In genomic region chr15:77343527-77344091, GRCm38 (mm10) we compare ENCODE assay signal across 8 mouse cellular contexts. TPM values are rescaled to one million over a fixed set of nuclear protein-coding genes. Genes with fewer than 3 reads are reported as not detected.
DNase-seq lines count a peak whose midpoint lies in the region; ATAC-seq and TF ChIP-seq lines count a peak whose summit lies in the region.

No protein-coding gene starts in this region.

- H3K27ac ChIP-seq in thymus, adult 2 months (ENCODE audit: control insufficient read depth, insufficient read depth, low read length), result no peak overlapping the region
- H3K27ac ChIP-seq in cortical plate, adult 2 months (ENCODE audit: insufficient read depth, low read length), result no peak overlapping the region
- peak overlapping the region; percentile 81 for H3K27ac ChIP-seq in limb, embryonic 14.5 days (replicated peaks; ENCODE audit: low read depth, low read length)
- peak overlapping the region; percentile 55 for H3K27ac ChIP-seq in midbrain, embryonic 14.5 days (replicated peaks; ENCODE audit: low read depth, low read length)
- no peak overlapping the region for H3K27ac ChIP-seq in testis, adult 2 months (ENCODE audit: control insufficient read depth, insufficient read depth, low read depth, low read length)

- H3K4me1 ChIP-seq in thymus, adult 2 months (replicated peaks; ENCODE audit: control insufficient read depth, insufficient read depth, low read length), result no peaks in the 10 kb centered on the region
- no peaks in the 10 kb centered on the region for H3K4me1 ChIP-seq in cortical plate, adult 2 months (ENCODE audit: control insufficient read depth, insufficient read depth, low read length)
- peaks cover 19% of the 10 kb centered on the region for H3K4me1 ChIP-seq in limb, embryonic 14.5 days (ENCODE audit: control insufficient read depth, insufficient read depth, low read length)
- H3K4me1 ChIP-seq in midbrain, embryonic 14.5 days (ENCODE audit: control insufficient read depth, insufficient read depth, low read length), result peaks cover 18% of the 10 kb centered on the region
- peaks cover 10% of the 10 kb centered on the region for H3K4me1 ChIP-seq in testis, adult 2 months (ENCODE audit: control insufficient read depth, insufficient read depth, low read length)

- peak; percentile 42 for DNase-seq in thymus, adult 2 months
- no peak for DNase-seq in thymus, adult 18-20 months
- peak; percentile 71 to 81 for DNase-seq in gastrocnemius, postnatal 4 days (ENCODE audit: low spot score in 2 of 2)
- DNase-seq in induced T-regulatory cell, adult 2 months (ENCODE audit: low read depth), result peak; percentile 36
- DNase-seq in limb, embryonic 14.5 days (ENCODE audit: low spot score), result peak; percentile 76
- peak; percentile 82 for DNase-seq in midbrain, embryonic 14.5 days

- peak; percentile 73 for ATAC-seq in limb, embryonic 14.5 days (ENCODE audit: low FRiP score, low read depth)
- peak; percentile 46; the same call in 1 of the 2 replicates for ATAC-seq in midbrain, embryonic 14.5 days (ENCODE audit: low FRiP score, low TSS enrichment)

- peak overlapping the region; percentile 29 for H3K9ac ChIP-seq in limb, embryonic 14.5 days (ENCODE audit: low read depth, low read length, severe bottlenecking)
- H3K9ac ChIP-seq in midbrain, embryonic 14.5 days (replicated peaks; ENCODE audit: low read length), result peak overlapping the region; percentile 46; the same call in 1 of the 2 replicates

- H3K36me3 ChIP-seq in thymus, adult 2 months (ENCODE audit: control insufficient read depth, insufficient read depth, low read length), result no peaks in the 10 kb centered on the region
- H3K36me3 ChIP-seq in limb, embryonic 14.5 days (ENCODE audit: control insufficient read depth, insufficient read depth, low read length), result no peaks in the 10 kb centered on the region
- no peaks in the 10 kb centered on the region for H3K36me3 ChIP-seq in midbrain, embryonic 14.5 days (ENCODE audit: control insufficient read depth, insufficient read depth, low read length)
- H3K36me3 ChIP-seq in testis, adult 2 months (ENCODE audit: control insufficient read depth, insufficient read depth, low read length), result no peaks in the 10 kb centered on the region

- peak overlapping the region; percentile 31 for H3K4me2 ChIP-seq in limb, embryonic 14.5 days (replicated peaks; ENCODE audit: low read depth, low read length, severe bottlenecking)
- peak overlapping the region; percentile 39 for H3K4me2 ChIP-seq in midbrain, embryonic 14.5 days (ENCODE audit: low read length)

- TF ChIP-seq POLR2A in thymus, adult 2 months (IDR thresholded peaks at IDR 0.05; ENCODE audit: control insufficient read depth, extremely low read depth, insufficient read depth, low read length, poor library complexity), result no peak
- no peak for TF ChIP-seq POLR2A in cortical plate, adult 2 months (IDR thresholded peaks at IDR 0.05; ENCODE audit: extremely low read depth, insufficient read depth, low read length)
- TF ChIP-seq POLR2A in limb, embryonic 14.5 days (IDR thresholded peaks at IDR 0.05; ENCODE audit: borderline replicate concordance, extremely low read depth, insufficient read depth, insufficient read length), result no peak
- no peak for TF ChIP-seq POLR2A in testis, adult 2 months (IDR thresholded peaks at IDR 0.05; ENCODE audit: control insufficient read depth, low read depth, low read length)

- peak; percentile 59; the same call in 1 of the 2 replicates for TF ChIP-seq CTCF in thymus, adult 2 months (IDR thresholded peaks at IDR 0.05; ENCODE audit: borderline replicate concordance, control insufficient read depth, extremely low read depth, insufficient read depth, low read length, poor library complexity)
- peak; percentile 60 for TF ChIP-seq CTCF in cortical plate, adult 2 months (IDR thresholded peaks at IDR 0.05; ENCODE audit: extremely low read depth, insufficient read depth, low read length)
- TF ChIP-seq CTCF in testis, adult 2 months (IDR thresholded peaks at IDR 0.05; ENCODE audit: control insufficient read depth, insufficient read depth, insufficient replicate concordance, low read depth, low read length), result peak; percentile 80

- no peaks in the 10 kb centered on the region; the same call in 1 of the 2 replicates for H3K27me3 ChIP-seq in thymus, adult 2 months (ENCODE audit: control insufficient read depth, insufficient read depth, low read length)
- H3K27me3 ChIP-seq in limb, embryonic 14.5 days (ENCODE audit: control insufficient read depth, insufficient read depth, low read length), result no peaks in the 10 kb centered on the region
- H3K27me3 ChIP-seq in midbrain, embryonic 14.5 days (ENCODE audit: control insufficient read depth, insufficient read depth, low read length), result no peaks in the 10 kb centered on the region
- no peaks in the 10 kb centered on the region for H3K27me3 ChIP-seq in testis, adult 2 months (ENCODE audit: control insufficient read depth, insufficient read depth, low read length)

- no peak overlapping the region for H3K4me3 ChIP-seq in thymus, adult 2 months (ENCODE audit: control insufficient read depth, insufficient read depth, low read length)
- 0 out of 2 replicates have a peak overlapping the region, but pooled peaks have one; percentile 11 for H3K4me3 ChIP-seq in cortical plate, adult 2 months (ENCODE audit: insufficient read depth, low read length)
- peak overlapping the region; percentile 15 for H3K4me3 ChIP-seq in limb, embryonic 14.5 days (replicated peaks; ENCODE audit: low read length)
- peak overlapping the region; percentile 11; the same call in 1 of the 2 replicates for H3K4me3 ChIP-seq in midbrain, embryonic 14.5 days (replicated peaks; ENCODE audit: low read depth, low read length)
- peak overlapping the region; percentile 50 for H3K4me3 ChIP-seq in testis, adult 2 months (ENCODE audit: control insufficient read depth, low read depth, low read length)

- H3K9me3 ChIP-seq in limb, embryonic 14.5 days (ENCODE audit: control insufficient read depth, low read length), result no peaks in the 10 kb centered on the region
- no peaks in the 10 kb centered on the region for H3K9me3 ChIP-seq in midbrain, embryonic 14.5 days (ENCODE audit: control insufficient read depth, low read length)

- WGBS in thymus, adult 2 months, result 7% methylated on average over 13 of the region's 13 CpGs
- WGBS in limb, embryonic 14.5 days, result 2% methylated on average over 11 of the region's 13 CpGs
- WGBS in midbrain, embryonic 14.5 days, result 9% methylated on average over 13 of the region's 13 CpGs

RNA-seq across cellular contexts. Expression of gene Rbfox2, which starts 36.8 kb away (rescaled TPM):
- polyA plus RNA-seq in thymus, adult 2 months (2012; rRNA removed), result 13.4 and 20.5 TPM in 2 replicates
- 193 and 203 TPM in 2 replicates for polyA plus RNA-seq in cortical plate, adult 2 months (2012; rRNA removed)
- 100 to 1,000 TPM; 289 to 339 TPM for total RNA-seq in gastrocnemius, postnatal 4 days (2021)
- polyA plus RNA-seq in limb, embryonic 14.5 days (2012; rRNA removed), result 189 and 205 TPM in 2 replicates
- 94.7 and 101 TPM in 2 replicates for polyA plus RNA-seq in limb, embryonic 14.5 days (2014; fragmentation: Nextera tagmentation; extraction: Ambion mirVana)
- polyA plus RNA-seq in midbrain, embryonic 14.5 days (2014; fragmentation: Nextera tagmentation; extraction: Ambion mirVana), result 195 and 282 TPM in 2 replicates
- 12.7 and 13.1 TPM in 2 replicates for polyA plus RNA-seq in testis, adult 2 months (2012; rRNA removed)

RNA-seq across cellular contexts. Expression of gene Apol7a, which starts 55.3 kb away (rescaled TPM):
- 0.19 and 0.20 TPM in 2 replicates for polyA plus RNA-seq in thymus, adult 2 months (2012; rRNA removed)
- polyA plus RNA-seq in cortical plate, adult 2 months (2012; rRNA removed), result 1.1 and 1.2 TPM in 2 replicates
- under 1 TPM; 0.69 to 0.86 TPM for total RNA-seq in gastrocnemius, postnatal 4 days (2021)
- 0.45 and 0.50 TPM in 2 replicates for polyA plus RNA-seq in limb, embryonic 14.5 days (2012; rRNA removed)
- 0.22 and 0.23 TPM in 2 replicates for polyA plus RNA-seq in limb, embryonic 14.5 days (2014; fragmentation: Nextera tagmentation; extraction: Ambion mirVana)
- not detected in 2 replicates for polyA plus RNA-seq in midbrain, embryonic 14.5 days (2014; fragmentation: Nextera tagmentation; extraction: Ambion mirVana)
- 0.10 TPM in 1 of 2 replicates, not detected in the other for polyA plus RNA-seq in testis, adult 2 months (2012; rRNA removed)

Comparison
In these comparisons a context has a peak if more than half of its experiments do, and no peak if none do; other contexts are left out.
1. DNase-seq: peak in thymus, adult 2 months (single experiment), gastrocnemius, postnatal 4 days (2 of 2), induced T-regulatory cell, adult 2 months (single experiment), limb, embryonic 14.5 days (single experiment) and midbrain, embryonic 14.5 days (single experiment); none in thymus, adult 18-20 months (0 of 2).
2. H3K27ac ChIP-seq: peak in limb, embryonic 14.5 days (single experiment) and midbrain, embryonic 14.5 days (single experiment); none in thymus, adult 2 months (single experiment), cortical plate, adult 2 months (single experiment) and testis, adult 2 months (single experiment).
3. Peak in every context shown above with its lines, with median percentiles within 50 percentile points of each other: CTCF ChIP-seq.